Mouse (Mus musculus): ENCODE data around the gene 6030468B19Rik.
"Not testable (repeated sequence)": the region's sequence is repeated elsewhere in the genome, so short reads cannot be mapped to it uniquely, and the experiment has no call there.

The 6030468B19Rik gene

DNA sequence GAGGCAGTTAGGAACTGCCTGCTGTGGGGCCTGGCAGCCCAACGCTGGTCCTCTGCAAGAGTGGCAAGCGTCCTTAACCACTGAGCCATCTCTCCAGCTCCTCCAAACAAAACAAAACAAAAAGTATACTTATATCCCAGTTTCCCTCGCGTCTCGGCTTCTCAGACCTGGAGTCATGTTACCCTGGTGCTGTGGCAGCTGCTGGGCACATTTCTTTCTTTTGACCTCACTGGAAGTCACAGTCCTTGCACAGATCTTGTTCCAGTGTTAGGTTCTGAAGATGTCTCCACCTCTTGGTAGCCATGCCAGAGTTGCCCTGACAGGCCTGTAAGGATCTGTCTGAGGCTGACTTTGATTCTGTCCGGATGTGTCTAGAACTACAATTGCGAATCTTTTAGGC is 4.2 kb downstream of the 6030468B19Rik start:
- DNase-seq (ENCODE audit: low read depth, low spot score): no peak

DNA sequence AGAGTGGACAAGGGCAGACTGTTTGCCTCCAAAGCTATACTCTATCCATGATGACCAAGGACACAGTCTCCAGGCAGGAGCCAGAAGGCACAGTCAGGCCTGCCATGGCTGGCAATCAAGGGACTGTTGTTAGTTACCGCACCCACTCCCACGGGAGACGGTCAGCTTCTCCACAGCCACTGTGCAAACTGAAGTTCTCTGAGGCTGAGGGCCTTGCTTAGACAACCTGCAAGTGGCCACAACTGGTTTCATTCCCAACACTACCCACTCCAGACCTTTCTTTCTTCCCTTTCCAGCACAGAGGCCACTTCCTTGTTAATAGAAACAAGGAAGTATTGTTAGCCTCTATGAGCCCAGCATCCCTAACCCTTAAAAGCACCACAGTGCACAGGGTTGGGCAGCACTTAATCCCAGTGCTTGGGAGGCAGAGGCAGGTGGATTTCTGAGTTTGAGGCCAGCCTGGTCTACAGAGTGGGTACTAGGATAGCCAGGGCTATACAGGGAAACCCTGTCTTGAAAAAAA is 5.8 kb downstream of the 6030468B19Rik start:
- DNase-seq (ENCODE audit: low read depth, low spot score): no peak

DNA sequence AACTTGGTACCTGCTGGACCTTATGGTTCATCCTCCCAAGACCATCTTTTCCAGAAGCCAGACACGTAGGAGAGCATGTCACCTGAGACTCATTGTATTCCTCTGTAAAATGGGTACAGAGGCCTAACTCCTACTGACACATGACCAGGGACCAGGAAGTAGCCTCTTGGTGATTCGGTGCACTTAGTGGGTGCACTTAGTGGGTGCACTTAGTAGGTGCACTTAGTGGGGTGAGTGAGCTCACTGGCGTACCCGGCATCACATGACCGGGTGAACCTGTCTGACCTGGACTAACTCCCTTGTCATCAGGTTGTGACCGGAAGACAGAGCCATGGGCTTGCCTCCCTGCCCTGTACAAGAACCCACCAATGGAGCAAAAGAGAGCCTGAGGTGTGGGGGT is 9.3 kb downstream of the 6030468B19Rik start:
- DNase-seq (ENCODE audit: low read depth, low spot score): no peak

DNA sequence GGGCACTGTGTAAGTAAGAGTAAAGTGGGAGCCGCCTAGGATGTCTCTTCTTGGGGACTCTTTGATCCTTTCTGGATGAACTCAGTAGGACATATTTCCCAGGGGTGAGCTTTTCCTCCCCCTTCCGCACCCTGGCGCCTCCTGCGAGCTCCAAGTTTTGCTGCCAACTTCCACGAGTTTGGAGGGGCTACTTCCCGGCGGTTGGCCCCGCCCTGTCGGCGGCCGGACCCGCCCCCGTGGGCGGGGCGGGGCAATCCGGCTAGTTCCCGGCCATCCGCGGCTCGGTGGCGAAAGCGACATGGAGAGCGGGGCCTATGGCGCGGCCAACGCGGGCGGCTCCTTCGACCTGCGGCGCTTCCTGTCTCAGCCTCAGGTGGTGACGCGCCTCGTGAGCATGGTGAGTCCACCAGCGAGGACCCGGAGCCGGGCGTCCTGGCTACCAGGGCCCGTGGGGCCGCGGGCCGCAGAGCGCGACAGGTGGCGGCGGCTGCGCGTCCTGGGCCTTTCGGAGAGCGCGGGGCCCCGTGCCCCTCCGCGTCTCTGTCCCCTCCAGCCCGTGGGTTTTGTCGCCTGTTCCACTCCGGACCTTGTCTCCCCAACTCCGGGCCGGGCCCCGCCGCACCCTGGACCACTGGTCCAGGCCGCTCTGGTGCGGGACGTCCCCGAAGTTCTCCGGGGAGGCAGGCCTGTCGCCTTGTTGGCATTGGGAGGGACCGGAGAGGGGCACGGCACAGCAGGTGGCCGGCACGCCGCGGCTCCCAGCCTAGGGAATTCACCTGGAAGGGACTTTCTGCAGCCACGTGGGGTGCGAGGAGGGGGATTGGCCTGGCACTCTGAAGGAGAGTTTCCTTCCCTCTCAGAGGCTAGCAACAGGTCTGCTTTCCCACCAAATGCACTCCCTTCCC is 12.2 kb downstream of the 6030468B19Rik start, which contains the start of the genes Gm20708 and Syngr2:
Gene Gm20708 (plus strand): TSS at position 262 of the 905 bp plus-strand sequence.
Gene Syngr2 (plus strand): TSS at position 262 of the 905 bp plus-strand sequence.
- no peak for DNase-seq (ENCODE audit: low read depth, low spot score)

DNA sequence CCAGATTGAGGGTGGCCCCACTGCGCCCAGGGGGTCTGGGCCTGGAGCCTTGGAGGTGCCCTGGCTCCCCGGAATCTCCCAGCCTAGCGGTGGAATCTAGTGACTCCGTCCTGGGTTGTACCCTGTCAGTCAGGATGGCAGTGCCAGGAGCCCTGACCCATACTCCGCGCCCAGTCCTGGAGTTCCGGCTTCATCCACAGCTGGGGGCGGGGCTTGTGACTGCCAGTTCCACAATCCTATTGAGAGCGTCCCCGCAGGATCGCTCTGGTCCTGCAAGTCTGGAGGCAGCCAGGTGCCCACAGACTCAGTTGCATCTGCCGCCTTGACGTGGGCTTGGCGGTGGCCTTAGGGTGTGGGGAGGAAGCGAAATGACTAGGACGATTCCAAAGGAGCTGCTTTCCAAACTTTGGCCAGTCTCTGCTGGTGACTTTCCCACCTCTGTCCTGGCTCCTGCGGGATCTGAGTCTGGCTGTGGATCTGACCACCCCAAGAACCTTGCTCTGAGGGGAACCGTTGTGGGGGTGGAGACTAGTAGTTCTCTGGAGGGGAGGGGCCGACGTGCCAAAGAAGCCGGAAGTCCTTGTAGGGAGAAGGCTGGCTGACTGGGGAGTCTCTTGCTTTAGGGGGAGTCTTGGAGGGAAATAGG is 13.1 kb downstream of the 6030468B19Rik start:
- DNase-seq (ENCODE audit: low read depth, low spot score): peak; percentile 56

DNA sequence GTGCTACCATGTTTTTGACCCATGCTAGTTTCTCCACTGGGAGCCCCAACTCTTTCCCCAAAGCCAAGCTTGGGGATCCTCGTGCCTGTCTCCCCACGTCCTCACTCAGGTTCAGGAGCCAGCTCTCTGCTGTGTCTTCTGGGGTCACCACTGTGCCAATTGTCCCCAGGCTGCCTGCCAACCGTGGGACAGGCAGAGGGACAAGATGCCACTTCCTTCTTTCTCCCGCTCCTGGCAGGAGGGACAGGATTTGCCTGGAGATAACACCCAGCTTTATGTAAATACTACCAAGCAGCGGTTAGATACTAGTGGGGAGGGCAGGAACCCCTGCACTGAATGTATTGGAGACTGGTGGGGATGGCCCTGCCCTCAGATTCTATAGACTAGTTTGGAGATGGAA is 16.4 kb downstream of the 6030468B19Rik start:
- no peak for DNase-seq (ENCODE audit: low read depth, low spot score)

DNA sequence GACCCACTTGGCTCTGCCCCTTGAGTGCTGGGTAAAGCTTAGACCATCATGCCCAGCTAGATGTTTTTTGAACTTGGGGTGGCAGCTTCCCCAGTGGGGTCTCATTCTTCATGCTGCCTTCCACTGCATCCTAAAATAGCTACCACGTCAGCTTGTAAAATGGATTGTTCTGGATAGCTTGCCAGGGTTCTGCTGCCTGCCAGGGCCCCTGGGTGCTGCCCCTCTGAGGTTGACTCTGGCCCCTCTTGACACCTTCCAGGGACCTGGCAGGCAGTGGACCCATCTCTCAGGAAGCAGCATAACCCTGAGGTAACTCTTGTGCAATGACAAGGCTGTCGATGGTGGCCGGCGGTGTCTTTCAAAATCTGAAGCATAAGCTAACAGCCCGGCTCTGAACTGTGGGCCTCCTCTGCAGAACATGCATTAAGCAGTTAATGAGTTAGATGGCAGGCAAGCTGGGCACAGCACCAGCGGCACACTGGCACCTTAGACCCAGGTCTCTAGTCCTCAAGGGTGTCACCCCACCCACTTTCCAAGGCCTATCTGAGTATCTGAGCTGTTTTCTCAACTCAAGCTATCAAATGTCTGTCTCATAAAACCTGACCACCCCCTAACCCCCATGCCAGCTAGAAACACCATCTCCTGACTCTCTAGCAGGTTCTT is 17.4 kb downstream of the 6030468B19Rik start:
- DNase-seq (ENCODE audit: low read depth, low spot score): no peak

DNA sequence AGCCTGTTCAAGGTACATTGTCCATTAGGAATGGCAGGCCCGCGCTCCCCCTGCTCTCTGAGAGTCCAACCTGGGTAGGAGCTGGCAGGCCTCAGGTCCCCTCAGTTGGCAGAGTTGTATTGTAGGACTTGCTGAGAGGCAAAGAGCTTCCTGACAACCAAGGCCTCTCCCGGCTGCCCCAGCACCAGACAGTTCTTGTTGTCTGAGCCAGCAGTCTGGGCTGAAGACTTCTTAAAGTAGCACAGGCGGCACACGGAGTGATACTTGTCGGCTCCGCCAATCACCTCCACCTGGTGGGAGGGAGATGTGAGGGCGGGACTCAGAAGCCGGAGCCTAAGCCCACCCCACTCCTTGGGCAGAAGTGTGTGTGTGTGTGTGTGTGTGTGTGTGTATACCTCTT is 18.4 kb downstream of the 6030468B19Rik start:
- not testable (repeated sequence) for DNase-seq (ENCODE audit: low read depth, low spot score)

DNA sequence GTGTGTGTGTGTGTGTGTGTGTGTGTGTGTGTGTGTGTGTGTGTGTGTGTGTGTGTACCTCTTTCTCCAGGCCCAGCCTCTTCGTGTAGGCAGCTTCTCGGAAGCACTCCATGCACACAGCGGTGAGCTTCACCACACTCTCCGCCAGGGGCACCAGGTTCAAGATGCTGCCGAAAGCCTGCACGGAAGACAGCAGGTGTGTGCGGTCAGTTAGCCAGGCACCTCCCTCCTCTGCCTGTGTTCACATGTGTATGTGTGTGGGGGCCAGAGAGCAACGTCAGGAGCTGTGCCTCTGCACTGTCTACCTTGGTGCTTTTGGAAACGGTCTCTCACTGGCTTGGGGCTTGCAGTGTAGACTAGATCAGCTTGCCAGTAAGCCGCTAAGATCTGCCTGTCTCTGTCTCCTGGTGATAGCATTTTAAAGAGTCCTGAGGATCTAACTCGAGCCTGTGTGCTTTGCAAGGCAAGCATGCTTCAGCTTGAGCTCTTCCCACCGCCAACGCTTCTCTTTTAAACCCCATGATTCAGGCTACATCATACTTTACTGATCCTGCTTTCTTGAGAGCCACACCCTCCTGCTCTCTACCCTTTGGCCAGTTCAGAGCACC is 19.0 kb downstream of the 6030468B19Rik start:
- DNase-seq (ENCODE audit: low read depth, low spot score): no peak

DNA sequence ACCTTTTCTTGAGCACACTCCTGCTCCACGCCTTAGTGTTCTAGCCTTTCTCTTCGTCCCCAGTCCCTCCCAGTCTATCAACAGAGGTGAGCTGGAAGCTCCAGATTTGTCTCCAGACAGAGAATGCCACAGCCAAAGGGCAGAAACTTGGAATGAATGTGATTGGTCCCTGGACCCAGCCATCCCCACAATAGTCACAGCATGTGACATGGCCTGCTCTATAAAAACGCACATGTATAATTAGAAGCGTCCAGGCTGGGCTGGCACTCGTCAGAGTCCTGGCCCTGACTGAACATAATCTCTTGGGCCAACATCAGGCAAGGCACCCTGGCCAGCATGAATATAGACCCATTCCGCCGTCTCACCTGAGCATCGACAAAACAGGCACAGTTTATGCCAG is 21.6 kb downstream of the 6030468B19Rik start:
- no peak for DNase-seq (ENCODE audit: low read depth, low spot score)

DNA sequence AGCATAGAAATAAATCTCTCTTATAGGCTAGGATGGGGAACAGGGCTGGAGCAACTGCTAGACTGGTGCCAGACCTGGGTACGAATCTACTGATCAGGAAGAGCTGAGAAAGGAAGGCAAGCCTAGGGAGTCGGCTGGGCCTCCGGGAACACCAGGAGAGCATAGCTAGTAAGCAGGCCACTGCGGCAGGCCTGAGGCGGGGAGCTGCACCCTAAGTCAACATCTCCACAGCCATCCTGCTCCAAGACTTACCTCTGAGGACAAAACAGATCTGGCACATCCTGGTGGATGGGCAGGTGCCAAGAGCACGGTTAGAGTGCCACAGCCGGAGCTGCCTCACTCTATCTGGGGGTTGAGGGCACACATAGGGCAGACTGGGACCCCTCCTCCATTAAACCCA is 22.7 kb downstream of the 6030468B19Rik start:
- DNase-seq (ENCODE audit: low read depth, low spot score): no peak

DNA sequence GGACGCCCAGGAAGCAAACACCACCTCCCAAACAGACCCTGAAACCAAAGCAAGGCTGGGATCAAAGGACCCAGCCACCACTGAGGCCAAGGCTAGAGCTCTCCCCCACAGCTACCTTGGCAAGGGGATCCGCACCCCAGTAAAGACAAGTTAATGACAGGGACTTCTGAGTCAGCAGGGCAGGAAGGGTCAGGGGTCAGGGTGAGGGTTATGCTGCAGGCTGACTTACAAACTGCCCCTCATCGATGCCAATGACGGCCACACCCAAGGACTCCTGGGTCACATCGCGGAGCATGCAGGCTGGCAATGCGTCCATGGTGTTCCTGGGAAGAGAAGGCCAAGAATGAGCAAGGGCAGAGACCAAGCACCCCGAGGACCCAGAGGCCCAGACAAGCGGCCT is 24.4 kb downstream of the 6030468B19Rik start:
- DNase-seq (ENCODE audit: low read depth, low spot score): no peak

DNA sequence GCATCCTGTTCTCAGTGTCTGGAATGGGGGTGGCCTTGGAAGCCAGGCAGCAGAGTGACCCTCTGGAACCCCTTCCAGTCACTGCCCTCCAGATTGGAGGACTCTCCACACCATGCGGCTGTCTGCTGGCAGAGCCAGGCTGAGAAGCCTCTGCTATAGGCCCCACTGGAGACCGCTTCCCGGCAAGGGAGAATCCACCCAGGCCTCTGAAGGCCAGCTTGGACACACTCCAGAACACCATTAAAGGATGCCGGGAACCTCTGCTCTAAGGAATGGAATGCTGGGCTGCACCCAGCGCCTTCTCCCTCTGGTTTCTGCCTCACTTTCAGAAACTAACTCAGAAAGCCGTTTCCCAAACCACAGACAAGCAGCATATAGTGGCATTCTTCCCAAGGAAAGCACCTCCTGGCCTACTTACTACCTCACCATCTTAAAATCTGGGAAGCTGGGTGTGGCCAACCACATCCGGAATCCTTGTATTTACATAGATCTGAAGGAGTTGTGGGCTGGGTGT is 25.3 kb downstream of the 6030468B19Rik start:
- no peak for DNase-seq (ENCODE audit: low read depth, low spot score)

DNA sequence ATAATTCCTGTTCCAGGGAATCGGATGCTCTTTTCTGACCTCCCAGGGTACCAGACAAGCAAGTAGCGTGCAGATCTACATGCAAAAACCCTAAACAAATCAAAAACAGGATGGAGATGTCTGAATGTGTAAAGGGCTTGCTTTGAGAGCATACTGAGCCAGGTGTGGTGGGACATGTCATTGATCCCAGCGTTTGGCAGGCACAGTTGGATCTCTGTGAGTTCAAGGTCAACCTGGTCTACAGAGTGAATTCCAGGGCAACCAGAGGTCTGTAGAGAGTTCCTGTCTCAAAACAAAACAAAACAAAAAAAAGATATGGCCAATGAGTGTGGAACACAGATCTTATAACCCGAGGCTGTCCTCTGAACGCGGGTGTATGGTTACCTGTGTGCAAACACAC is 26.0 kb downstream of the 6030468B19Rik start:
- no peak for DNase-seq (ENCODE audit: low read depth, low spot score)

DNA sequence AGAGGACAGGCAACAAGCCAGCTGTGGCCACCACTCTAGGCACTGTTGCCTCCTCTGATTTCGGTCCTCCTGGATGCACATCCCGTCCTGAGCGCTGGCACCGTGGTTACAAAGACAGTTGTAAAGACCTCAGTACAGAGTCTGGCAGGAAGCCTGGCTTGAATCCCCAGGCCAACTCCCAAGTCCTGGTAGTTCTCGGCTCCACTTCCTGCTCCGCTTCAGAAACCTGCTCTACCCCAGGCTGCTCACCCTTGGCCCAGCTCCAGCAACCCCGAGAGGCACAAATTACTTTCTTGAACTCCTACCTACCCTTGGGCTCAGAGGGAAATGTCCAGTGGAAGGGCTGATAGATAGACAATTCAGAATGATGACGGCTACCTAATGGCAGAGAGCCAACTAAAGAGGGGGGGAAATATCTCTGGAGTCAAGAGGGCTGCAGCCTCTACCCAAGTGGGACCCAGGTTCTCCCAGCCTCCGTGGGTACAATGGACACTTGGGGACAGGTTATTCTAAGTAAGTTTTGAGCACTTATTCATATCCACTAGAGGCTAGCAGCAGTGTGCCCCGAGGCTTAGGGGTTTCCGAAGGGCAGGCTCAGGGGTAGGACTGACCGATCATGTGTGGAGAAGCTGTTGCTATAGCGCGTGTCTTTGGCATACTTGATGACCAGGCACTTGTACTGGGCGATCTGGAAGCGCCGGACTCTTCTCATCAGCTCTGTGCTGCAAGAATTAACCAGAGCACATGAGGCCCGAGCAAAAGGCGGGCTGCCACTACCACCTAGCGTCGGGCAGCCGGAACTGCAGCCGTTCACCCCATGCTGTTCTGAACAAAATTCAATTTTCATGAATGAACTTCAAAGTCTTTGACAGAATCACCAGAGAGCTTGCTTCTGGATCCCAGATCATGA is 26.9 kb downstream of the 6030468B19Rik start:
- DNase-seq (ENCODE audit: low read depth, low spot score): peak; percentile 48

DNA sequence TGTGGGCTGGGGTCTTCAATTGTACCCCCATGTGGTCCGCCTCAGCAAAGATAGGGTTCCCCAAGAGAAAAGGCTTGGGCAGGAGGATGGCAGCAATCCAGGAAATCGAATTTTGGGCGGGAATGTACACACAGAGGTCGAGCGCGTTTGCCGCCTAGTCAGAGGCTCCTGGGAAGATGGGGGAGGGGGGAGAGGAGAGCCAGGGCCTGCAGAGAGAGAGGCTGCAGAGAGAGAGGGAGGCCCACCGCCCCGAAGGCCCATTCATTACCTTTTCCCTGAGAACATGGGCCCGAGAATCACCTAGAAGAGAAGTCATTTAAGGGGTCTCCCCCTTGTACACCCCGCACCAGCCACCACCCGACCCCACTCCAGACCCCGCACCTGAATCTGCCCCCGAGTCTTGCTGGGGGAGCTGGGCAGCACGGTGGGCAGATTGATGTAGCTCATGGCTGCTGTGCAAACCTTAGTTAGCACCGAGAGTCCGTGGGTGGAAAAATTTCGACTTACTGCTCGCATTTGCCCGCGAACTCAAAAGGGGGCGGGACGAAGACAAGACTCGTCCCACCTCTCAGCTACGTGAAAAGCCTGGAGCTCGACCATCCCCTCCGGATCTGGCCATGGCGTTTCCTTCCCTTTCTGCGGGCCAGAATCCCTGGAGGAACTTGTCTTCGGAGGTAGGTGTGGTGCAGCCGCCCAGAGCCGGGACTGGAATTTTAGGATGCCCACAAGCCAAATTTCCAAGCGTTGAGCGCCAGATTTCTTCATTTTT is 28.1 kb downstream of the 6030468B19Rik start, which contains the start of the genes Afmid and Tk1:
Gene Afmid (plus strand): TSS at position 592 of the 769 bp plus-strand sequence.
Gene Tk1 (minus strand): TSS at position 760 of the 769 bp plus-strand sequence.
- DNase-seq (ENCODE audit: low read depth, low spot score): no peak

DNA sequence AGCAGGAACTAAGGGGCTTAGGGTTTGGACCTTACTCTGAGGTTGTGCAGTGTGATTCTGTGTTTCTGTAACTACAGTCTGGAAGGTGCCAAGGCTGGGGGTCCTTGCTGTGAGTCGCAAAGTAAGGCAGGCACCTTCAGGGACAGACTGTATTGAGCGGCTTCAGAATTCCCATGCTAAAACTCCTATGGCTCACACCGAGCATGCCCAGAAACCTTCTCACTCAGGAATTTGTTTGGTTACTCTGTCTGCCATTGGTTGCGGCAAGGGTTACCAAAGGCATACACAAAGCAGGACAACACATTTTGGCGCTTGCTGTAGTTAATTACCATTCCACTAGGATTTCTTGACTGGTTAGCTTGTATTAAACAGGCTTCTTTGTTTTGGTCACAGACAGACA is 28.7 kb downstream of the 6030468B19Rik start:
- no peak for DNase-seq (ENCODE audit: low read depth, low spot score)

DNA sequence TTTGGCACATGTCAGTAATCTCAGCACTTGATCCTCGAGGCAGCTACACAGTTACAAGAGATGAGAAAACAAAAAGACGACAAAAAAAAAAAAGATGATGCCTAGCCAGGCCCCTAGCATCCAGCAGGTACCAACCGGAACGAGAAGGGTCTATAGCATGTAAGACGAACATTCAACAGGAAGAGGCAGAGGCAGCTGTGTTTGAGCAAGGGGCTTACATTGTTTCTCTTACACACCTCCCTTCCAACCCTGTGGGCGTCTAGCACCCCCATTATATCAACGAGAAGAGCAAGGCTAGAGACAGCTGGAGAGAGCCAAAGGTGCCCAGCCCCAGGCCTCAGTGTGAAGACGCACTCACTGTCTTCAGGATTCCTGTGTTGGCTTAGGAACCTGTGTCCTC is 29.5 kb downstream of the 6030468B19Rik start:
- no peak for DNase-seq (ENCODE audit: low read depth, low spot score)

DNA sequence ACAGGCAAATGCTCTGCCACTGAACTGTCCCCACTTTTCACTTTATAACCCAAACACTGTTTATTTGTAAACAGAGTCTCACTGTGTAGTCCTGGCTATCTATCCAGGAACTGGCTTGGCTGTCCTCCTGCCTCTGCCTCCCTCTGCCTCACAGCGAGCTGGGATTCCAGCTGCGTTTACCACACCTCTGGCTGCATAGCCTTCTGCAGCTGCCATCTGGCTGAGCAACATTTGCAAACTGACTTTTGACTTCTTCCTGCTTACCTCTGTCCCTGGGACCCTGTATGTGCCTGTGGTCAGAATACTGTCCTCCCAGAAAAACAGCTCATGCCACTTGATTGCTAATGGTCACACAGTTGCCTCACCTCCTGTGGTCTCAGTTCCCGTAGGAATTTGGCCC is 29.9 kb downstream of the 6030468B19Rik start:
- DNase-seq (ENCODE audit: low read depth, low spot score): no peak

Measured in retina, adult 2 months (tissue).